Mouse (Mus musculus) induced T-regulatory cell, adult 2 months (primary cell): ENCODE measurements around the gene Nabp2.

Experiments
- DNase-seq: peaks from one replicate; pipeline ENCODE4 v3.0.0-alpha.2; 2012; ENCODE audit warnings: low read depth

Gene Nabp2

DNA sequence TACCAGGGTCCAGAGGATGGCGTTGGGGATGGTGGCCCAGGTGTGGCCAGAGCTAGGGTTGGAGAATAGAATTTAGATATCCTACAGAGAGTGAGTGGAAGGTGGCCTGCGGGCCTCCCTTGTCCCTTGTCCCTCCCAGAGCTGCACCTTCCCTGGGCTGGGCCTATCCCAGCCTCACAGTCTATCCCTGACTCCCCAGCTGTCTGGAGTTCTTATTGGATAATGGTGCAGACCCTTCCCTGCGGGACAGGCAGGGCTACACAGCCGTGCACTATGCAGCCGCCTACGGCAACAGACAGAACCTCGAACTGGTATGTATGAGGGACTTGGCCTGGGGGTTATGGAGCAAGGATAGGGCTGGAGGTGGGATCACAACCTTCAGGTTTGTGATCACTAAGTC, 25.4 kb downstream of the Nabp2 start:
- no peak for DNase-seq

DNA sequence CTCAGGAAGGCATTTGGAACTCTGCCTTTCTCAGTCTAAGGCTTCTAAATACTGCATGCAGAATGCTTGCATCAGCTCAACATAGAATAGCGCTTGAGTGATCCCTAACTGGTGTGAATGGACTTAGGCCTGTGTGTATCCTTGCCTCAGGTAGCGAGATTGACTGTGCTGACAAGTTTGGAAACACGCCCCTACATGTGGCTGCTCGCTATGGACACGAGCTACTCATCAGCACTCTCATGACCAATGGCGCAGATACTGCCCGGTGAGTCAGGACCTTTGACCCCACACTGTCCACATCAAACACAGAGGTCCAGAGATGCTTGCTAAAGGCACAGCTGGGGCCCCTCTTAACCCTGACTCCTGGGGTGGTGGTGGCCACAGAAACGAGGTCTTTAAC, 28.8 kb downstream of the Nabp2 start:
- DNase-seq, result no peak

- DNase-seq, result peak; percentile 72
Observed at GRCm38 (mm10) chr10:128380565-128380964, 30.7 kb downstream of the Nabp2 start.

DNA sequence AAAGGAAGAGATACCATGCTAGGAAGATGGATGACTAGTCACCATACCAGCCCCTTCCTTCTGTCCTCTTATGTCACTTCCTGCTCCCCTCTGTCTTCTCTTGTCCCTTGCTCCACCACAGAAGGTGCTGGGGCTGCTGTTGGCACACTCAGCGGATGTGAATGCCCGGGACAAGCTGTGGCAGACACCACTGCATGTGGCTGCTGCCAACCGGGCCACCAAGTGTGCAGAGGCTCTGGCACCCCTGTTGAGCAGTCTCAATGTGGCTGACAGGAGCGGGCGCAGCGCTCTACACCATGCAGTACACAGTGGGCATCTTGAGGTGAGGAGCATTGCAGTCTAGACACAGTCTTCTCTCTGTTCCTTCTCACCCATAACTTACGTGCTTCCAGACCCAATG, 32.0 kb downstream of the Nabp2 start:
- no peak for DNase-seq

DNA sequence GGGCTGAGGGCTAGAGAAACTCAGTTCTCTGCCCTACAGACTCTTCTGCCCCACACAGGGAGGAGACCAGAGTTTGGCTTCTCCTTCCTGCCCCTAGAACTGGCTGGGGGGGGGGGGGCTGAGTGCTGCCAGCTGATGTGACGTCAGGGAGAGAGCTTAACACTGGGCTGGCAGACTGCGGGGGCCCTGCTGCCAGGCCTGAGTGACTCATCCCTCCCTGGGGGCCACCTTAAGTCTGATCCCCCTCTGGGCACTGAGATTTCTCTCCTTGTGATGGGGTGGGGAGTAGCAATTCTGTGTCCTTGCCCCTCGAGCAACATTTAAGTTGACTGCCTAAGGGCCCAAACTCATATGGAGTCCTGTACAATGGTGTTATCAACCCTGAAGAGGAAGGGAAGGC, 32.8 kb downstream of the Nabp2 start:
- no peak for DNase-seq

DNA sequence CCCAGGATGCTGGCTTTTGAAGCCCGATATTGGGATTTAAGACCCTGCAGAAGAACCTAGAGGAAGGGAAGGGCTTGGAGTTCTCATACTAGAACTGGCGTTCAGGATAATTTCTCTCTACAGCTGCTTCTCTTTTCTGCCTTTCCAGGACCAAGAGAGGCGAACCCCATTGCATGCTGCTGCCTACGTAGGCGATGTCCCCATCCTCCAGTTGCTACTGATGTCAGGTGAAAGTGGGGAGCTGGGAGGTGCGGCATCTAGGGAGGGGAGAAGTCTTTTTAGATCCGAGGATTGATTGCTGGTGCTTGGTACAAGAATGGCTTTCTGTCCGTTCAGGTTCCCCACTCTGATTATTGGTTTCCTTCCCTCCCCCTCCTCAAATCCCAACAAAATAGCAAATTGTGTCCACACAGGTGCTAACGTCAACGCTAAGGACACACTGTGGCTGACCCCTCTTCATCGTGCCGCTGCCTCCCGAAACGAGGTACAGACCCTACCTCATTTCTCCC, 33.3 kb downstream of the Nabp2 start:
- DNase-seq, result no peak

- DNase-seq, result no peak
Observed at GRCm38 (mm10) chr10:128377222-128377939, 33.9 kb downstream of the Nabp2 start.

GRCm38 (mm10) chr10:128376455-128377211, 34.7 kb downstream of the Nabp2 start, which contains the start of gene Ankrd52:
Gene Ankrd52 (plus strand): TSS chr10:128377115.
- DNase-seq, result peak; percentile 89

DNA sequence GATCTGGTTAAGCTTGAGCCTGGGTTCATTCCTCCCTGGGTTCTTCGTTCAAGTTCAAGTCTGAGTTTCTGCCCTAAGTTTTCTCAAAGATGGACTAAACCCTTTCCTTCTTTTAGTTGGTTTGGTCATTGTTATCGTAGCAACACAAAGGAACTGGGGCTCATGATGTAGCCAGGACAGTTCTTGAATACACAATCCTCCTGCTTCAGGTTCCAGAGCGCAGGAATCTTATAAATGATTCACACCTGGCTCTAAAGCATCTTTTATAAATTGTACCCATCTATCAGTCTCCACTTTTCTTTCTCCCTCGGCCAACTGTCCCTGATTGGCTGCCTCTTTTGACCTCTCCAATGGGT, 35.2 kb downstream of the Nabp2 start:
- DNase-seq, result no peak

- peak; percentile 53 for DNase-seq
Observed at GRCm38 (mm10) chr10:128374393-128374792, 36.9 kb downstream of the Nabp2 start.

GRCm38 (mm10) chr10:128372989-128373748, 38.1 kb downstream of the Nabp2 start:
- DNase-seq, result no peak

- no peak for DNase-seq
Observed at GRCm38 (mm10) chr10:128372142-128372541, 39.1 kb downstream of the Nabp2 start.

GRCm38 (mm10) chr10:128370601-128371000, 40.7 kb downstream of the Nabp2 start:
- DNase-seq, result no peak

DNA sequence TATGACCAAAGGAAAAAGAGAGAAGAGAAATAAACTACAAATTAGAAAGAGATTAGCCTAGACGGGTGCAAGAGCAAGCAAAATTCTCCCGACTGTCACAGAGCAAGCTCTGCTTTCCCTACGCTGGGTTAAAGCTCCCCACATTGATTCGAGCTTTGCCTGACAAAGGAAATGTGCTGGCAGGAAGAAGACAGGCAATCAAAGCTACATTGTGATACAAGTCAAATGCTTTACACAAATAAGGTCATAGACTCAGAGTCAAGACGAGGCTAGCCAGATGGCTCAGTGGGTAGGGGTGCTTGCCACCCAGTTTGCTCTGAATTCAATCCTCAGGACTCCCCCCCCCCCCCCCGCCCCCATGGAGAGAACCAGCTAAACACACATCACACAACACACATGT, 41.3 kb downstream of the Nabp2 start:
- no peak for DNase-seq

- DNase-seq, result no peak
Observed at GRCm38 (mm10) chr10:128369599-128369998, 41.7 kb downstream of the Nabp2 start.

GRCm38 (mm10) chr10:128369218-128369543, 42.1 kb downstream of the Nabp2 start:
- DNase-seq, result no peak

DNA sequence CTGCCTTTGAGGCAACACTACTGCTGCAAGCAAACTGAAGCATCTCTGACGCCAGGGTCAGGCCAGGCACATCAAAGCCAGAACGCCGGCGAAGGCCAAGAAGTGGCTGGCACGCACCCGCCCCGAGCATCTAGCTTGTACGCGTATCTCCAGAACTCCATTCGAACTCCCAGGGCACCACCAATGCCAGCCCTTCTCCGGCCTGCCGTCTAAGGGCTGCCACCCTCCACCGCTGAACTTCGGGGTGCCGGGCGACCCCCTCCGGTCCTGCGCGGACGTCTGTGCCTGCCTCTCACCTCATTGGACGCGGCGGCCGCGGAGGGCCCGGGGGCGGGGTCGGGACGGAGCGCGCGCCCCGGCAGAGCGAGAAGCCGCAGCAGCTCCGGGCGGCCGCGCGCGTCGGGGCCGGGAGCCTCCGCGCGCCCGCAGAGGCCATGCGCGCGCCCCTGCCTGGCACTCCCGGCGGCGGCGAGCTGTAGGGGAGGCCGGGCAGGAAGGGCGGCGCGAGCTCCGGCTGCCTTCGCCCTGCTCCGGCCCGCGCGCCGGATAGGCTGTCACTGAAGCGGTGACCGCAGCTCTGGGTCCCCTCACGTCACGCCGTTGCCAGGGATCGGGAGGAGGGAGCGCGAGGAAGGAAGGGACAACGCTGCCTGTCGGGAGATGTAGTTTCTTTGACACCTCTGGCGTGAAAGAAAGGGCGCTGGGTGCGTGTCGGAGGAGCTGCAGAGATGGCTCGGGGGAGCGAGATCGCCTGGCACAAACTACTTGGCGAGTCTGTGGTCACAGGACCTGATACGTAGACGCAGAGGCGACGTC, 42.7 kb downstream of the Nabp2 start, which contains the start of gene Coq10a:
TSS of gene Coq10a (minus strand) at position 596 of the 816 bp plus-strand sequence.
- DNase-seq, result peak; percentile 94

GRCm38 (mm10) chr10:128367899-128368401, 43.3 kb downstream of the Nabp2 start:
- DNase-seq, result peak; percentile 60

GRCm38 (mm10) chr10:128362568-128362967, 48.7 kb downstream of the Nabp2 start:
- DNase-seq, result peak; percentile 61

- no peak for DNase-seq
Observed at GRCm38 (mm10) chr10:128361836-128362235, 49.5 kb downstream of the Nabp2 start.

DNA sequence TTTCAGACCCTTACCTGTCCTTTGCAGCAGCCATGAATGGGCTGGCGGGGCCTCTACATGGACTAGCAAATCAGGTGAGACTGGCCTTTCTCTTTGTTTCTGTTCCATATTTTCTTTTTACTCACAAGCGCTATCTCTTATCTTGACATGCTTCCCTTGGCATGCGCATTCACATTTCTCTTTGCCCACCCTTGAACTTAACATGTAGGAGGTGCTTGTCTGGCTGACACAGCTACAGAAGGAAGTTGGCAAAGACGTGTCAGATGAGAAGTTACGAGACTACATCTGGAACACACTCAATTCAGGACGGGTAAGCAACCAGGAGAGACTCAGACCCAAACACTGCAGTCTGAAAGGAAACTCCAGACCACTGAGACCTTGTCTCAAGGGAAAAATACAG, 52.1 kb downstream of the Nabp2 start:
- DNase-seq, result no peak

DNA sequence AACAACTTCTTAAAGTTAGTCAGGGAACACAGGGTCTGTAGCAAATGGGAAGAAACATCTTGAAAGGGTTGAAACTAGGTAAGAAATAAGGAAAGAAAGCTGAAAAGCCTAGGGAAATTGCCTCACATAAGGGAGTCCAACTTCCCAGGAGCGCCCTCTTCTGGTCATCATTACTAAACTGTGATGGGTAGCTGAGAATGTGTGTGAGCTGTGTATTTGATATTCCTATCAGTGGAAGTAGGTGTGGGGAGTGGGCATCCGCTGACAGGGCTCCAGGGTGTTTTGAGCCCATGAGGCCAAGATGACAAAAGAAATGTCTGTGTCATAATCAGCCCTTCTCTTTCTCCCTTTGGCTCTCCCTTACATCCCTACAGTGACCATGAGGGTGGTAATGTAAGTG, 52.5 kb downstream of the Nabp2 start:
- peak; percentile 85 for DNase-seq
